Mouse (Mus musculus) R1 (cell line): Measurements from ENCODE around the gene Hecw1.
A peak's percentile ranks its signal among the peaks of the same experiment; 100 is the strongest.

Source experiments
- DNase-seq: peaks from one replicate; pipeline ENCODE4 v3.0.0-alpha.2; 2018; ENCODE audit warnings: low read depth, low spot score

The Hecw1 gene

GRCm38 (mm10) chr13:14365546-14365945, 157.5 kb downstream of the Hecw1 start:
- no peak for DNase-seq

DNA sequence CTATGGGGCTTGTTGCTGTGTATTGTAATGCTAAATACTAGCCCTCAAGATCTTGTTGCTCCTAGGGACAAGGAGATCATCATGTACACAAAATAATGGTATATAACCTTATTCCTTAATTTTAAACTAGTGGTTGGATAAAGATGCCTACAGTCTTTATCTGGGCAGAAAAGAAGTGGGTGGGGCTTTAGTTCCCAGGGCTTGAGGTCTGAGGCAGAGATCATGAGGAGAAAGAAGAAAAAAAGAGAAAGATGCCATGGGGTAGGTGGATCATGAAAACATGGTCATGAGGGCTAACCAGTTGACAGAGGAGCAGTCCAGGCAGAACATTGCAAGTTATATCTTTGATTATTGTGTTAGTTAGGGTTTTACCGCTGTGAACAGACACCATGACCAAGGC, 195.8 kb downstream of the Hecw1 start:
- no peak for DNase-seq

- DNase-seq, result peak; percentile 39
Measured at GRCm38 (mm10) chr13:14306617-14307016, 216.4 kb downstream of the Hecw1 start.

DNA sequence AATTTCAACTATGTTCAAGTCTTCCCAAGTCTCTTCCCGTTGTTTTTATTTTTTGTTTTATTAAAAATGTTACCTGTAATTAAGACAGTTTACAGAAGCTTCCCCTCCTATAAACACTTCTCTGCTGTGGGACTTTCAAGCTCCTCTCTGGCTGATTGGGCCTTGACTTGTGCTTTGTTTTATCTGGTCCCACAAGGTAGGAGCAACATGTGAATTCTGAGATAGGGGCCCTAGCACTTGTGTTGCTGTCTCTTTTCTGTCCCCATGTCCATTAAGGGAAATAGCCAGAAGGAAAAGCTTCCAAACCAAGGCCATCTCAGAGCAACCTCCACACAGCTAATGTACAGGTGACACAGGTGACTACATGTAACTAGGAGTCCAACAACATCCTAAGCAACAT, 218.9 kb downstream of the Hecw1 start:
- DNase-seq, result no peak

DNA sequence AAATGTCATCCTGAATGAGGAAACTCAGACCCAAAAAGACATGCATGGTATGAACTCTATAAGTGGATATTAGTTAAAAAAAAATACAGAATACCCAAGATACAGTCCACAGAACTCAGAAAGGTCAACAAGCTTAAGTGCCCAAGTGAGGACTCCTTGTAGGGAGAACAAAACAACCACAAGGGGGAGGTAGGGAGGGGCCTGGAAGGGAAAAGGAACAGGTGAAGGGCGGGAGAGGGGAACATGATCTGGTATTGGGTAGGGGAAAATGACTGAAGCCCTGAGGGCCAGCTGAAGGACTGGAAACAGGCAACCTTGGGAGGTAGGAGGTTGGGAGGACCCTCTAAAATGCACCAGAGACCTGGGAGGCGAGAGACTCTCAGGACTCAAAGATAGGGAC, 220.1 kb downstream of the Hecw1 start:
- DNase-seq, result peak; percentile 67

GRCm38 (mm10) chr13:14290016-14290415, 233.0 kb downstream of the Hecw1 start:
- DNase-seq, result peak; percentile 94

GRCm38 (mm10) chr13:14271476-14271875, 251.6 kb downstream of the Hecw1 start:
- no peak for DNase-seq

DNA sequence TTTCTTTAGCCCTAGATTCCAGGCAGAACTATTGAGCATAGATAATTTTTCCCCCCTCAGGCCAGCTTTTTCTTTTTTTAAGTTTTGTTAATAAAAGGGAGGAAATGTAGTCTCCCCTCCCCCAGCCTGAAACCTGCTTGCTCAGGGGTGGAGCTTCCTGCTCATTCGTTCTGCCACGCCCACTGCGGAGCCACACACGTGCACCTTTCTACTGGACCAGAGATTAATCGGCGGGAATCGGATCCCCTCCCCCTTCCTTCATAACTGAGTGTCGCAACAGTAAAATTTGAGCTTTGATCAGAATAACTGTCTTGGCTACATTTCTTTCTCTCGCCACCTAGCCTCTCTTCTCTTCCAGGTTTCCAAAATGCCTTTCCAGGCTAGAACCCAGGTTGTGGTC, 262.1 kb downstream of the Hecw1 start:
- peak; percentile 50 for DNase-seq

GRCm38 (mm10) chr13:14245946-14246345, 277.1 kb downstream of the Hecw1 start:
- DNase-seq, result peak; percentile 63

DNA sequence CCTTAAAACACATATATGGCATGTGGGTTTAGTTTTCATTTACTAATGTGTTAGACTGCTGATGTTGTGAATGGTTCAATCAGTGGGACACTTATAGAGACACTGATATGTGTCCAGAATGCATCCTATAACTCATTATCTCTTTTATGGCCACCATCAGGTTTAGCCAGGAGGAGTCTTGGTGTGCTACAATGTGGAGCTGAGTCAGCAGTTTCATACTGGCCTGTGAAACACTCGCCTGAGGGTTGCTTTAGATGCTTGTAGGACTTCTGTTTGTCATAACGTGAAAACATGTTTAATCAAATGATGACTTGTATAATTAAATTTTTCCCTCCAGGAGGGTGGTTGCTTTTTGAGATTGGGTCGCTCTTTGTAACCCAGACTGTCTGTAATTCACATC, 343.4 kb downstream of the Hecw1 start:
- no peak for DNase-seq

- DNase-seq, result peak; percentile 21
Measured at GRCm38 (mm10) chr13:14177989-14178388, 345.0 kb downstream of the Hecw1 start.
